Mouse (Mus musculus): ENCODE measurements at regions not wholly inside any gene's neighbourhood (a gene's known extent, or its start where the extent isn't known, plus 50 kb on each side); places are given as distances from the start of the nearest gene placed in this dataset.
A peak's percentile ranks its signal among the peaks of the same experiment; 100 is the strongest.

DNA sequence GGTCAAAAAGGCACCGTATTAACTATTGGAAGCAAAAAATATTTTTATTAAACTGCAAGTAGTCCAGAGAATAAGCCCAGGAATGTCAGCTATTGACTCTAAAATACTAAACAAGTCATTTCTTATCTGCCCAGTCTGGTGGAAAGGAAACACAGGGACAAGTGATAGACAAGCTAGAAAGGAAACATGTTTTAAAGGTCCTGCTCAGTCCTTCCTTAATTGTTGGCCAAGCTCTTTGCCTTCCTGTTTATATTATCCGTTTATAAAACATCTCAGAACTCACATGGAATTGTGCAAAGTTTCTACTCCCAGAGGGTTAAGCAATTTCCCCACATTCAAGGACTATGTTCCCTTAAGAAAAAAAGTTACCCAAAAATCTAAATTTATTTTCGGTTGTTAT lies 54.9 kb upstream of the Clec14a start:
- H3K27ac ChIP-seq (ENCODE audit: low read depth): no peak overlapping the region
- H3K9me3 ChIP-seq (ENCODE audit: low read length): no peaks in the 10 kb centered on the region
- H3K4me2 ChIP-seq (ENCODE audit: low read depth, low read length): no peak overlapping the region
- H3K4me1 ChIP-seq (ENCODE audit: insufficient read depth): no peaks in the 10 kb centered on the region
- 40% methylated on average over 3 of the region's 3 CpGs for WGBS (ENCODE audit: insufficient replicate concordance)
- no peaks in the 10 kb centered on the region for H3K27me3 ChIP-seq (ENCODE audit: insufficient read depth, low read length)
- TF ChIP-seq EP300 (IDR thresholded peaks at IDR 0.05; ENCODE audit: low read depth): peak; percentile 28; the same call in 1 of the 2 replicates
- TF ChIP-seq CTCF (IDR thresholded peaks at IDR 0.05; ENCODE audit: low read depth): no peak
- H3K36me3 ChIP-seq (replicated peaks; ENCODE audit: insufficient read depth, low read length): no peaks in the 10 kb centered on the region
- no peak overlapping the region for H3K4me3 ChIP-seq (ENCODE audit: low read depth, low read length)
- 0 out of 2 replicates have a peak, but pooled peaks have one; percentile 21 for ATAC-seq
- H3K9ac ChIP-seq (replicated peaks): no peak overlapping the region
- DNase-seq: no peak

All from liver, postnatal 0 days (tissue).